Mouse (Mus musculus) heart, embryonic 16.5 days (tissue): ENCODE data around the gene Crbn. TPM values are rescaled to one million over a fixed set of nuclear protein-coding genes. Genes with fewer than 3 reads are reported as not detected.
A peak's percentile ranks its signal among the peaks of the same experiment; 100 is the strongest.

Source experiments
- ATAC-seq: fragments of 200-750 bp; cut with Nextera tagmentation; replicated peaks from 2 replicates; pipeline ENCODE4 v1.8.0; 2017; ENCODE audit warnings: moderate number of reproducible peaks; ENCODE audit not compliant: insufficient read depth, low FRiP score; ENCODE audit errors: extremely low read depth
- H3K27ac ChIP-seq: fragments of 300-500 bp; sonication (generic); 2 replicates; pipeline ENCODE4 v1.5.1; 2014; ENCODE audit warnings: mild to moderate bottlenecking, low read length, control low read depth, moderate library complexity
- H3K27me3 ChIP-seq: fragments of 300-500 bp; sonication (generic); 2 replicates; pipeline ENCODE4 v1.6.1; 2014; ENCODE audit warnings: low read length, mixed read lengths; ENCODE audit not compliant: control insufficient read depth, insufficient read depth
- H3K36me3 ChIP-seq: fragments of 300-500 bp; sonication (generic); 2 replicates; pipeline ENCODE4 v1.6.1; 2014; ENCODE audit not compliant: control insufficient read depth, insufficient read depth
- H3K4me1 ChIP-seq: fragments of 300-500 bp; sonication (generic); 2 replicates; pipeline ENCODE4 v1.6.1; 2014; ENCODE audit warnings: low read length, mixed read lengths; ENCODE audit not compliant: control insufficient read depth, insufficient read depth
- H3K4me2 ChIP-seq: fragments of 300-500 bp; sonication (generic); 2 replicates; pipeline ENCODE4 v1.6.1; 2014; ENCODE audit warnings: low read depth, mild to moderate bottlenecking, control low read depth, low read length
- H3K4me3 ChIP-seq: fragments of 300-500 bp; sonication (generic); 2 replicates; pipeline ENCODE4 v1.5.1; 2014; ENCODE audit warnings: mild to moderate bottlenecking, control low read depth, low read length
- H3K9ac ChIP-seq: fragments of 300-500 bp; sonication (generic); 2 replicates; pipeline ENCODE4 v1.6.1; 2014; ENCODE audit warnings: low read length, control low read depth
- H3K9me3 ChIP-seq: fragments of 300-500 bp; sonication (generic); replicated peaks from 2 replicates; pipeline ENCODE4 v1.6.1; 2016; ENCODE audit warnings: low read length; ENCODE audit not compliant: control insufficient read depth
- WGBS: fragments of 180-500 bp; shearing (Covaris S2); extraction: QIAGEN DNeasy Blood & Tissue Kit; methylation state at CpG from one replicate; pipeline ENCODE4 v1.1.7; 2014; 5-methylcytosine and 5-hydroxymethylcytosine counted together
- polyA plus RNA-seq: library from polyadenylated mRNA; unstranded; fragments of >200 nt; fragmentation: Nextera tagmentation; extraction: Ambion mirVana; gene quantifications from 2 replicates; pipeline ENCODE4 v1.2.1, GENCODE M21; 2015

Crbn gene
- polyA plus RNA-seq, 1 experiment from 2014 or later, result 38.9 TPM

DNA sequence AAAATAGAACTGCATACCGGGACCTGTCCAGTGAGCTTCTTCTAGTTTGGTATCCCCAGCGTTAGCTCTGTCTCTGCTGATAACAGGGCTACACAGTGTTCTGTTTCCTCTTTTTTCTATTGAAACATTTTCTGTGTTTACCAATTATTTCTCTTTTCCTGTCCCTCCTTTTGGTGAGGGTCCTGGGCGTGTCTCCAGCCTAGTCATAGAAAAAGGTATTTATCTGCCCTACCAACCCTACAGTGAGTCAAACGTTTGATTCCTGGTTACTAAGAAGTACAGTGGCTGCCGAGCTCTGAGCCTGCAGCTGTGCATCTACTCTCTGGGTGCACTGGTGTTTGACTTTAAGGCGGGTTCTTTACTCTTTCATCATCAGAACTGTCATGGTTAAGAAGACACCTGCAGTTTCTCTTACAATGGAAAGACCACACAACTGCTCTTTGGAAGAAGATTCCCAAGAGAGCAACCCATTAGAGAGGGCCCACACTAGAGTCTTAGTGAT lies 50.9 kb downstream of the Crbn start, which contains the start of gene Il5ra:
Gene Il5ra (minus strand): TSS at position 151 of the 502 bp plus-strand sequence.
- Histone ChIP-seq H3K4me1 (no peaks in the 10 kb centered on the region), H3K4me3 (no peak within 1 kb of the TSS), H3K4me2 (no peak within 1 kb of the TSS), H3K27ac (peak within 1 kb of the TSS; percentile 25; the same call in 1 of the 2 replicates), H3K36me3 (no peaks in the 10 kb centered on the region), H3K9me3 (no peaks in the 10 kb centered on the region), H3K27me3 (no peaks in the 10 kb centered on the region), H3K9ac (no peak within 1 kb of the TSS)
- 38% methylated on average over 6 of the region's 6 CpGs for WGBS
- peak; percentile 70; the same call in 1 of the 2 replicates for ATAC-seq

GRCm38 (mm10) chr6:106747804-106748203 lies 52.1 kb downstream of the Crbn start:
- no peak overlapping the region for H3K9ac ChIP-seq
- no peak for ATAC-seq
- H3K36me3 ChIP-seq, result no peaks in the 10 kb centered on the region
- no peak overlapping the region for H3K4me3 ChIP-seq
- H3K27me3 ChIP-seq, result no peaks in the 10 kb centered on the region
- WGBS, result 81% methylated on average over 3 of the region's 3 CpGs
- no peak overlapping the region for H3K4me2 ChIP-seq
- H3K9me3 ChIP-seq, result no peaks in the 10 kb centered on the region
- no peaks in the 10 kb centered on the region for H3K4me1 ChIP-seq
- no peak overlapping the region for H3K27ac ChIP-seq

DNA sequence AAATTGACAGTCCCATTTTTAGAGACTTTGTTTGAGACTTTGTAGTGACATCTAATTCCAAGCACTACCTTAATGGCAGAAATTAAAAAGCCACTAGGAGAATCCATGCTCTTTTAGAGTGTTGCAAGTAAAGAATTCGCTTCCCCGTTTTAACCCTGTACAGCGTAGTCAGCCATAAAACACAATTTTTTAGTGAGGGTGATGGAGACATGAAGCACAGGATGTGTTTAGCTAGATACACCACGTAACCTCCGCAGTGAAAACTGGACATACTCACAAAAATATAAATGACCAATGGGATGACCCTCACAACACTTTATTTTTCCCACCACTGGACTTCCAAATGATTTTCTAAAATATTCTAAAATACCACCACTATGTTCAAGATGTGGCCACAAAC lies 52.6 kb downstream of the Crbn start:
- Histone ChIP-seq H3K9ac (no peak overlapping the region), H3K27me3 (no peaks in the 10 kb centered on the region), H3K27ac (no peak overlapping the region), H3K4me2 (no peak overlapping the region), H3K4me3 (no peak overlapping the region), H3K36me3 (no peaks in the 10 kb centered on the region), H3K4me1 (no peaks in the 10 kb centered on the region), H3K9me3 (no peaks in the 10 kb centered on the region)
- ATAC-seq, result no peak
- 86% methylated on average over 5 of the region's 5 CpGs for whole genome bisulfite sequencing

- Histone ChIP-seq H3K9me3 (no peaks in the 10 kb centered on the region), H3K4me2 (no peak overlapping the region), H3K9ac (no peak overlapping the region), H3K27ac (no peak overlapping the region), H3K4me1 (no peaks in the 10 kb centered on the region), H3K27me3 (no peaks in the 10 kb centered on the region), H3K36me3 (no peaks in the 10 kb centered on the region), H3K4me3 (no peak overlapping the region)
- no peak for ATAC-seq
- WGBS, result 60% methylated on average over 7 of the region's 7 CpGs
These were observed 54.0 kb downstream of the Crbn start for GRCm38 (mm10) chr6:106745673-106746394.

DNA sequence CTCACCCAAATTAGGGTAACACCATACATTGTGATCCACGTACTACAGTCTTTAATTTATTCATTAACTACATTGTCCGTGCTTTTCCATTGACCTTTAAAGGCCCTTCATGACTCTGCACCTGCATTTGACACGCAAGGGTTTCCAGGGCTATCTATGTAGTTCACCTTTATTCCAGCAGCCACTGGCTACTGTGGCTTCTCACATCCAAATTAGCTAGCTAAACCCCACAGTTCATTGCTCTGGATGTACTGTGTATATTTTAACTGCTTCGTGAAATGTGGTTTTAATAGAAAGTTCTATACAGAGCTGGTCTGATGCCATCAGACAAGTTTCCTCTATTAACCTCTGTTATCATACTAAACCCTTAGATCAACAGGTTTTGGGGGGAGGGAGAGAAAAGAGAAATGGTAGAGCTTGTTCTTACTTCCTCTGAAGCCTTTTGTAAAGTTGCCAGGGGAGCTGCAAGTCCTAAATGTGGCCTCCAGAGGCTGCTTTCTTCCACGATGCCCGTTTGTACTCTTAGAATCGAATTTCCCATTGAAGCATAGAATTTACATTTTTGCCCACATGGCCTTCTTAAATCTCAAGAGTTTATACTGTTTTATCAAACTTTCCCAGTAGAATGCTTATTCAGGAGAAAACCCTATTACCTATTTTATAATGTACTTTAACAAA lies 56.2 kb downstream of the Crbn start:
- H3K4me1 ChIP-seq, result no peaks in the 10 kb centered on the region
- H3K9ac ChIP-seq, result no peak overlapping the region
- H3K27ac ChIP-seq, result no peak overlapping the region
- ATAC-seq, result no peak
- H3K9me3 ChIP-seq, result no peaks in the 10 kb centered on the region
- H3K27me3 ChIP-seq, result no peaks in the 10 kb centered on the region
- no peak overlapping the region for H3K4me3 ChIP-seq
- H3K36me3 ChIP-seq, result no peaks in the 10 kb centered on the region
- 68% methylated on average over 7 of the region's 7 CpGs for WGBS
- H3K4me2 ChIP-seq, result no peak overlapping the region

DNA sequence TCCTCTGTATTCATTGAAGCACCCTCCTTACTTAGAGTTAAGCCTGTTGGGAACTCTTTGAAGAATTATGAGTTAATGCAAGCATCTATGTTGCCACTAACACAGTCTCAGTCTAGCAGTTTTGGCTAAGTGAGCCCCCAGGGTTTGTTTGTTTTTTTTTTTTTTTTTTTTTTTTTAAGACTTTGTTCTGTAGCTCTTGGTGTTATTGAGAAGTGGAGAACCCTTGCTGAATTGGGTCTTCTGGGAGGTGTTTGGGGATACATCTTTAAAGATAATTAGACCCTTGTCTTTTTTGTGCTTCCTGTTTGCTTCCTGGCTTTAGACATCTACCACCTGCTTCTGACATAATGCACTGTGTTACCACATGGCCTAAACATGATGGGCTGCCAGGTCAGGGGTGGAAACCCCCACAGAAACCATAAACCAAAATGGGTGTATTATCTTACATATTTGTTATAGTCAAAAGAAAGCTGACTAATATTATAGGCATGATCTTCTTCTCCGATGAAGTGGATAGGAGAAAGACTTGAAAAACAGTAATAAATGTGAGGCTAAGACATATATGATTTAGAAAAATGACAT lies 59.5 kb downstream of the Crbn start:
- no peaks in the 10 kb centered on the region for H3K9me3 ChIP-seq
- no peaks in the 10 kb centered on the region for H3K4me1 ChIP-seq
- WGBS, result 88% methylated on average over 1 of the region's 1 CpGs
- no peak overlapping the region for H3K27ac ChIP-seq
- H3K36me3 ChIP-seq, result no peaks in the 10 kb centered on the region
- H3K9ac ChIP-seq, result no peak overlapping the region
- no peak overlapping the region for H3K4me2 ChIP-seq
- H3K27me3 ChIP-seq, result no peaks in the 10 kb centered on the region
- no peak for ATAC-seq
- H3K4me3 ChIP-seq, result no peak overlapping the region

- Histone ChIP-seq H3K4me3 (no peak overlapping the region), H3K27me3 (no peaks in the 10 kb centered on the region), H3K27ac (no peak overlapping the region), H3K36me3 (no peaks in the 10 kb centered on the region), H3K4me1 (no peaks in the 10 kb centered on the region), H3K4me2 (no peak overlapping the region), H3K9ac (no peak overlapping the region), H3K9me3 (no peaks in the 10 kb centered on the region)
- ATAC-seq, result no peak
- WGBS, result 71% methylated on average over 3 of the region's 3 CpGs
These were observed 61.6 kb downstream of the Crbn start for GRCm38 (mm10) chr6:106738229-106738628.

DNA sequence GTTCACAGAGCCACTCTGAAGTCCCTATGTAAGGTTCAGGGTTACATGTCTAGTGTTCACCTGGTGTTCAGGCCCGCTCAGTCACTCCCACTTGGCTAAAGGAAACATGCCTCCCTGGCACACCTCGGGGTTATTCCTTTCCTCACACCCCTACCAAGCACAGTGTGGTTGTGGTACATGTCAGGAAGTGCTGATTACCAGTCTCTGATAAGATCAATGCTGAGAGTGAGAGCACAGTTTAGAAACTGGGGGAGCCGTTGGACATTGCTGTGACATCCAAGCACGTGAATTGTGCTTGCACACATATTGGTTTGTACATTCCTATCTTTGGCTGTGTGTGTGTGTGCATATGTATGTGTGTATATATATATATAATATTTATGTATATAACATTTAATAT lies 67.3 kb downstream of the Crbn start:
- Histone ChIP-seq H3K4me1 (no peaks in the 10 kb centered on the region), H3K27ac (no peak overlapping the region), H3K9ac (no peak overlapping the region), H3K4me2 (no peak overlapping the region), H3K36me3 (no peaks in the 10 kb centered on the region), H3K4me3 (no peak overlapping the region), H3K9me3 (no peaks in the 10 kb centered on the region), H3K27me3 (no peaks in the 10 kb centered on the region)
- 0 out of 2 replicates have a peak, but pooled peaks have one; percentile 10 for ATAC-seq
- 53% methylated on average over 4 of the region's 4 CpGs for WGBS
